Mouse (Mus musculus) ES-Bruce4 (cell line): ENCODE measurements around the gene Kcnh3. TPM values are rescaled to one million over a fixed set of nuclear protein-coding genes. Genes with fewer than 3 reads are reported as not detected.

ENCODE experiments used
- H3K27ac ChIP-seq: 2 replicates; pipeline ENCODE4 v1.5.1; 2012; ENCODE audit warnings: low read length, inconsistent platforms; ENCODE audit not compliant: insufficient read depth
- H3K27me3 ChIP-seq: 2 replicates; pipeline ENCODE4 v1.6.1; 2012; ENCODE audit warnings: mild to moderate bottlenecking, low read length, inconsistent platforms; ENCODE audit not compliant: control insufficient read depth, poor library complexity, insufficient read depth, severe bottlenecking
- H3K36me3 ChIP-seq: 2 replicates; pipeline ENCODE4 v1.6.1; 2012; ENCODE audit warnings: inconsistent platforms, mild to moderate bottlenecking, low read length, moderate library complexity; ENCODE audit not compliant: control insufficient read depth, poor library complexity, insufficient read depth, severe bottlenecking
- H3K4me1 ChIP-seq: one replicate; pipeline ENCODE4 v1.8.1; 2011; ENCODE audit warnings: low read length; ENCODE audit not compliant: control insufficient read depth, insufficient read depth
- H3K4me3 ChIP-seq: 2 replicates; pipeline ENCODE4 v1.5.1; 2011; ENCODE audit warnings: low read depth, mild to moderate bottlenecking, low read length
- H3K9ac ChIP-seq: 2 replicates; pipeline ENCODE4 v1.6.1; 2012; ENCODE audit warnings: low read depth, mild to moderate bottlenecking, inconsistent platforms; ENCODE audit not compliant: poor library complexity, severe bottlenecking
- H3K9me3 ChIP-seq: replicated peaks from 2 replicates; pipeline ENCODE4 v1.6.1; 2012; ENCODE audit warnings: mild to moderate bottlenecking, low read length, inconsistent platforms; ENCODE audit not compliant: control insufficient read depth, poor library complexity, insufficient read depth, severe bottlenecking
- CTCF ChIP-seq: IDR thresholded peaks from one replicate; pipeline ENCODE4 v1.8.1; 2011; ENCODE audit warnings: low read depth, low read length
- EP300 ChIP-seq: IDR thresholded peaks from 2 replicates; pipeline ENCODE4 v1.6.1; 2011; ENCODE audit warnings: low read depth, low read length; ENCODE audit not compliant: insufficient read depth
- POLR2A ChIP-seq: IDR thresholded peaks from one replicate; pipeline ENCODE4 v1.8.1; 2011; ENCODE audit warnings: low read length; ENCODE audit not compliant: insufficient read depth
- polyA plus RNA-seq: library from polyadenylated mRNA; stranded (reverse); fragments of >200 nt; gene quantifications from 2 replicates; pipeline ENCODE4 v1.2.4, GENCODE M21; 2011; ENCODE audit warnings: low read depth; ENCODE audit not compliant: missing spikeins, insufficient read depth, insufficient read length

Kcnh3 gene
- polyA plus RNA-seq, 1 experiment: 0.99 TPM

GRCm38 (mm10) chr15:99285189-99285535 is 60.5 kb downstream of the Kcnh3 start:
- H3K9me3 ChIP-seq: no peaks in the 10 kb centered on the region
- H3K27me3 ChIP-seq: no peaks in the 10 kb centered on the region
- H3K36me3 ChIP-seq: no peaks in the 10 kb centered on the region
- H3K4me1 ChIP-seq: peaks cover 7% of the 10 kb centered on the region
- no peak for TF ChIP-seq POLR2A
- no peak for TF ChIP-seq CTCF
- no peak for TF ChIP-seq EP300
- H3K27ac ChIP-seq: no peak overlapping the region
- H3K4me3 ChIP-seq: no peak overlapping the region
- no peak overlapping the region for H3K9ac ChIP-seq

GRCm38 (mm10) chr15:99290586-99290985 is 65.9 kb downstream of the Kcnh3 start:
- Histone ChIP-seq H3K27ac (no peak overlapping the region), H3K27me3 (no peaks in the 10 kb centered on the region), H3K4me1 (no peaks in the 10 kb centered on the region), H3K36me3 (no peaks in the 10 kb centered on the region), H3K4me3 (no peak overlapping the region), H3K9me3 (no peaks in the 10 kb centered on the region), H3K9ac (no peak overlapping the region)
- TF ChIP-seq CTCF: no peak
- TF ChIP-seq POLR2A: no peak
- TF ChIP-seq EP300: no peak

Other genes starting within 250 kb of the Kcnh3 start
- gene Tuba1c, start 195.0 kb upstream of the Kcnh3 start, polyA plus RNA-seq: 407 and 426 TPM in 2 replicates
- gene Prph, start 169.7 kb upstream of the Kcnh3 start, polyA plus RNA-seq: 8.0 and 11.5 TPM in 2 replicates
- 43.3 and 46.5 TPM in 2 replicates for gene Troap, start 150.3 kb upstream of the Kcnh3 start, polyA plus RNA-seq
- 0.96 TPM in 1 of 2 replicates, not detected in the other for gene C1ql4, start 137.0 kb upstream of the Kcnh3 start, polyA plus RNA-seq
- 5.0 and 5.4 TPM in 2 replicates for gene Dnajc22, start 131.7 kb upstream of the Kcnh3 start, polyA plus RNA-seq
- gene Spats2, start 98.9 kb upstream of the Kcnh3 start, polyA plus RNA-seq: 60.7 and 65.1 TPM in 2 replicates
- gene Mcrs1, start 27.1 kb downstream of the Kcnh3 start, polyA plus RNA-seq: 76.2 and 84.9 TPM in 2 replicates
- 42.8 and 51.2 TPM in 2 replicates for gene Prpf40b, start 70.2 kb downstream of the Kcnh3 start, polyA plus RNA-seq
- gene Fam186b, start 71.0 kb downstream of the Kcnh3 start, polyA plus RNA-seq: not detected in 2 replicates
- 10.1 and 10.2 TPM in 2 replicates for gene Fmnl3, start 145.6 kb downstream of the Kcnh3 start, polyA plus RNA-seq
- gene Tmbim6, start 168.0 kb downstream of the Kcnh3 start, polyA plus RNA-seq: 429 and 499 TPM in 2 replicates
- 6.1 and 10.4 TPM in 2 replicates for gene Nckap5l, start 232.9 kb downstream of the Kcnh3 start, polyA plus RNA-seq
- 10.7 and 12.5 TPM in 2 replicates for gene Bcdin3d, start 249.9 kb downstream of the Kcnh3 start, polyA plus RNA-seq